Mouse (Mus musculus): ENCODE measurements at regions not wholly inside any gene's neighbourhood (a gene's known extent, or its start where the extent isn't known, plus 50 kb on each side); places are given as distances from the start of the nearest gene placed in this dataset.

DNA sequence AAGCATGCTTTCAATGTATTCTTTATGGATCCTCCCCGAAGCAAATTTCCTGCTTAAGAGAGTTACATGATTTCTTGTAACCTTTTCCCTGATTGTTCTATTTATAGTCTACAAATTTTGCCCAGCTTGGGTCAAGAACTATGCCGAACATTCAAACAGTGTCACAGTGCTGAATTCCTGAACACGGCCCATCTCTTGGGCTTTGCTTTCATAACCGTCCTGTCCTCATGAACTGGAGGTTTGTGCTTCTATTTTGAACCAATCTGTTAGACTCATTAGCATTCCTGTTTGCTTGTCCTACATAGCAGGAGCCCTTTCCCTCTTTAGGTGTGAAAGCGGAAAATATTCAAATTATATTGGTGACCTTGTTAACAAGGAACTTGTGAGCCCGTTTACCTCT lies 181.2 kb downstream of the Klf6 start:
- no peak for DNase-seq
- intact Hi-C loops (cut with DNase I), result no loop called here

DNA sequence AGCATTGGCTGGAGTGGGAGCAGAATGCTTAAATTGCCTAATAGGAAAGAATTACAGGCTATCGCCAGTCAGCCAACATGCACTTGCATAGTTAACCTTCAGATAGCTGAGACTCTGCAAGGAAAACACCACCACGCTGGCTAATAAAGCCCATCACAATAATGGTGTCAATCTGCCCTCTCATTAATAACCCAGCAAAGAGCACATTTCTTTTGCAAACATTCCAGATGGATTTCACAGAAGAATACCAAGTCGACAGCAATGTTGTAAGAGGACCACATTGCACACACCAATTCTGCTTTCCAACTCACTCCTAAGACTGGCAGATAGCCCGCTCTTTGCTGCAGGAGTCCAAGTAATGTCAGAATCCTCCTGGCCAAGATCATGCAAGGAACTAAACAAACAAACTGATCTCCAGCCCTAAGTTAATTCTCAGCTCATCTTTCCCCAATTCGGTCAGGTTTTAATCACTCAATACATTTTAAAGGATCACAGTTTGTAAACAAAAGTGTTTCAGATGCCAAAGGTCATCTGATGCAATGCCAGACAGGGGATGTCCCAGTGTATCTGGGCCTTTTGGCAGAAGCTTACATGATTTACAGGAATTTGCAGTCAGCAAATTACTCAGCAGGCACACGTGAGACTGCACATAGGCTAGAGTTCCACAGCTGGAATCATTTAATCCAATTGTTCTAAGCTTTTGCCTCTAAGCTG lies 198.4 kb downstream of the Klf6 start:
- intact Hi-C loops (cut with DNase I), result no loop called here
- DNase-seq, result peak; percentile 48

DNA sequence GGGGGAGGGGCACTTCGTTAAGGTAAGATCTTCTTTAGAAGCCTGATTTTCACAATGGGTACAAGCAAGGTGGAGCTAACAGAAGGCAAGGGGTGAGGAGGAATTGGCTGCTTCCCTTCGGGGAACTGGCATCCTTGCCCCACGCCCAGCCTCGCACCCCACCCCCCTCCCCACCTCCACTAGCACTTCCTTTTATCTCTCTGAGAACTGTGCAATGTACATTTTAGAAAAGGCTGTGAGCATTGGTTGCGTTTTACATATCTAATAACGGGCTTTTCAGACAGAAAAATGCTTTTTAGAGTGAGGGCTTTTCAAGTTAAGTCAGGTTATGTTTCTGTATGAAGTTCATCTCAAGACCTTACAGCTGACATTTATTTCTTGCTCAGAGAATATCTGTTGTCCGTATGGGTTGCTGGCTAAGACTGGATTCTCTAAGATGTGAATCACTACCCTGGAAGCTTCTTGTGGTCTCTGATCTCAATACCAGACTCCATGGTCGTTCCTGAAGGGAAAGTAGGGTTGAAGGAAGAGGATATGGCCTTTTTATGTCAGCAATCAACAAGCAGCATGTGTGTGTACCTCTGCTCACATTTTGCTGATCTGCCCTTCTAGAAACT lies 199.1 kb downstream of the Klf6 start:
- intact Hi-C loops (cut with DNase I), result no loop called here
- no peak for DNase-seq

DNA sequence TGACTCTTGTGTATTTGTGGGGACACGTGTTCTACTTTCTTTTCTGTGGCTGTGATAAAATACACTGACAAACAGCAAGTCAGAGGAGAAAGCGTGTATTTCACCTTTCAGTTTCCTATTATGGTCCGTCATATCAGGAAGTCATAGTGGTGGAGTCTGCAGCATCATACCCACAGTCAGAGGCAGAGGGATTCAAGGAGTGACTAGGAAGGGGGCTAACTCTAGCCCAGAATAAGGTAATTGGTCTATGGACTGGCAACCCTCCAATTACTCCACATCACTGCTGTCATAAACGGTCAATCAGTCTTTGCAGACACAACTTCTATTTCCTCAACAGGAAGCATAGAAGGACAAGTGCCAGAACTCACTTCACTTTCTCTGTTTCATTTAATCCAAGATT lies 201.0 kb downstream of the Klf6 start:
- DNase-seq, result no peak
- intact Hi-C loops (cut with DNase I), result no loop called here

DNA sequence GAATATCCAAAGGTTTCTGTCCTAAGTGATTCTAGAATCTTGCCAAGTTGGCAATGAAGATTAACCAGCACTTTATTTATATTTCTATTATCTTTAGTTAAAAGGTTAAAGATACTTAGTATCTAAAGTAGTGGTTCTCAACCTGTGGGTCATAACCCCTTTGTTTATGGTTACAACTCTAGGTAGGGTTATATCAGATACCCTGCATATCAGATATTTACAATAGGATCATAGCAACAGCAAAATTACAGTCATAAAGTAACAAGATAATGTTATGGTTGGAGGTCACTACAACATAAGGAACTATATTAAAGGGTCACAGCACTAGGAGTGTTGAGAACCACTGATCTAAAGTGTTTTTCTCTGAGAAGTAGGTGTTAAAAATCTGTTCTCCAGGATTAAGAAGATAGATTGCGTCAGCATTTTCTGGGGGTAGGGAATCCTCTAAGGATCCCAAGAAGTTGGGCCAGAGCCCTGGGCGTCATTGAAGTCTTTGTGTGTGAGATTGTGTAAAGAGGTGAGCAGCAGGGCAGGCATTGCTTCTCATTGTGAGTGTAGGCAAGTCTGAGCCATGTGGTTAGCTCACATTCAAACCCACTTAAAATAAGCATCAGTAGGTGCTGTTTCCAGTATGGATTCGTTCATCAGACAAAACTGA lies 201.6 kb downstream of the Klf6 start:
- DNase-seq, result no peak
- intact Hi-C loops (cut with DNase I), result no loop called here

DNA sequence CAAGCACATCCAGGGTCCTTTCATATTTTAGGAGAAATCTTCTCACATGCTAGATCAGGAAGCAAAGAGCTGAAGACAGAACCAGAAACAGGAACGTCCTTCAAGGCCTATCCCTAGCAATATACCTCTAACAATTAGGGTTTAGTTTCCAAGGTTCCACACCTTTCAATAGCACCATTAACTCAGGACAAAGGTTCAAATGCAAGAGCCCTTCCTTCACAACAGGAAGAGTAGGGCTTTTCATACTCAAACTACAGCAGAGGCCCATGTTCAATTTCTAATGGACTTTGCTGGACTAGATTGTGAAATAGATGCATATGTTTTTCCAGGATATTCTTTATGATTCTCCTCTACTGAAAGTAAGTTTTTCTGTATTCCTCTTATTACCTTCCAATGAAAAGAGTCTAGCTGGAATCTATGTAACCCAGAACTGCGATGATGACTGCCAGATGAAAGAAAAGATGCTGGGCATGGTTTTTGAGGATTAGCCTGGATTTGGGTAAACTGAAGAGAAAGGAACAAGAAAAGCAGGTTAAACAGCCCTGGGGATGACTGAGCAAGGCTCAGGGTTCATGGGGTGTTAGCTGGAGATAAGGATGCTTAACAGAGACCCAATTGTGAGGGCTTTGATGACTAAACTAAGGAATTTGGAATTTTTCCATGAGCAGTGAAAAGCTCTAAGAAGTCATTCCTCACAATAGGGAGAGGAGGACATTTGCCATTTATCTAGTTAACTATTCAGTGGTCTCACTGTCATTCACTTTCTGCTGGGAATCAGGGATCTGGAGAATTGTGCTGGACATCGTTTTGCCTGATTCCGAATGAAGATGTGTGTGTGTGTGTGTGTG lies 215.9 kb downstream of the Klf6 start:
- DNase-seq, result no peak
- intact Hi-C loops (cut with DNase I), result no loop called here

DNA sequence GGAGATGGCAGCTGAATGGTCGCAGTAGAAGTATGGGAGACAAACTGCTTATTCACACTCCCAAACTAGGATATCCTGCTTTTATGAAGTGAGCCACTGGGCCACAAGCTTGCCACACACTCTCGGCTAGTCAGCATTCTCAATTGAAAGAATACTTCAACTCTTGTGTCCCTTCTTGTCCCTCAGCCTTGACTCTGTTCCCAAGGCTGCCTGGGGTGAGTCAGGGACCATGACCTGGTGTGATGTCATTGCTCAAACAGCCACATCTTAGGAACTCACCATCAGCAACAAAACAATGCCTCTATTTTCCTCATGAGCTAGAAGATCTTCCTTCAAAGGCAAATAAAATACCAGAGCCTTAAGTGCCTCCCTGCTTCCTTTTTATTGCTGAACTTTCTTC lies 224.6 kb downstream of the Klf6 start:
- intact Hi-C loops (cut with DNase I), result no loop called here
- DNase-seq, result no peak

DNA sequence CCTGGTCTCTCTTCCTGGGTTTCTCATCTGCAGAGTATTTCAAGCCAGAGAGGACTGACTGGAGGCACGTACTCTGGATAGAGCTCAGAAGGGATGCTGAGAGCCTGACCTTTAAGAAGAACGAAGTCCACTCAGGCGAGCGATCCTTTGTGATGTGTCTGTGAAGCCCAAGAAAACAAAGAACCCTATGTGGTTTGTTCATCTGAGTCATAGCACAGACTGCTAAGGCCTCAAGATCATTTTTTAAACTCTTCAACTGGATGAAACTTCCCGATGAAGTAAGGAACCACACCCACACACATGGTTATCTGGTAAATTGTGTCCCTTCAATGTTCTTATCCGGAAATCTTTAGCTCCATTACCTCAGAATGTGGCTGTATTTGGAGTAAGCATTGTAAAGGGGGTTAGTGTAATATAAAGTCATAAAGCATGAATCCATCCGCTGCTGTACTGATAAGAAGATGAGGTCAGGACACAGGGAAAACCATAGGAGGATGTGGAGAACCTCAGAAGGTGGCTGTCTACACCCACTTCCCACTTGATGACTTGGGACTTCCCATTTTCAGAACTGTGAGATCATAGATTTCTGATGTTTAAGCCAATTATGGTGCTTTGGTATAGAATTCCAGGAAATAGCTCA lies 247.9 kb downstream of the Klf6 start:
- intact Hi-C loops (cut with DNase I), result no loop called here
- DNase-seq, result no peak

GRCm38 (mm10) chr13:6119703-6120102 lies 258.4 kb downstream of the Klf6 start:
- no peak for DNase-seq
- intact Hi-C loops (cut with DNase I), result no loop called here

GRCm38 (mm10) chr13:6127311-6127710 lies 266.0 kb downstream of the Klf6 start:
- DNase-seq, result no peak
- intact Hi-C loops (cut with DNase I), result no loop called here

DNA sequence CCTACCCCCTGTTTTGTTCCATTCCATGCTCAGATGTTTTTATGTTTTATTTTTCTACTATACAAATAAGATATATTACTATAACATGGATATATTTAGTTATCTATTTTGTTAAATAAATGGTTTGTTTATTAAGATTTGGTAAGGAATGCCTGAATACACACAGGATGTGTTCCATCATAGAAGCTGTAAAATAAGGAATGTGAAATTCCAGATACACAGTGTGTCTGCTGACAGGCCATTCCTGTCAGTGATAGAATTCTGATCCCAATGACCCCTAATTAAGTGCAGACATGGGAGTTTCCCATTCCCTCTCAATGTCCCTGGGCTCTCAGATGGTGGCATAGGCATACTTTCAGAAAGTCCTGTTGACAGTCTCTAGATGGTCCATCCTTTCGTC lies 267.6 kb downstream of the Klf6 start:
- intact Hi-C loops (cut with DNase I), result no loop called here
- no peak for DNase-seq

DNA sequence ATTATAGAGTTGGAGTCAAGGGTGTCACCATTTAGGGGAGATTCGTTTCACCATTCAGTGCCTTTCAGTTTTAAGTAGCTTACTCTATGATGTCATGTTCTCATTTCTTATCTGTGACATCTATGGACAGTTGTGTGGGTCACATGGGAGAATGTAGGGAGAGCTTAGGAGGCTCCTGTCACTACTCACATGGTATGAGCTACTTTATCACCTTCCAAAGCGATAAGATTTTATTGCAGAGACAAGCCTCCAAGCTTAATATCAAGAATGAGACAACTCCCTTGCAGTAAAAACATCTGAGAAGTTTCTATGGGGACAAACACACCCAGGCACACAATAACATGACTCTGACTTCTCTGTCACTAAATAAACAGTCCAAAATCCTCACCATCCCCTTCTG lies 270.1 kb downstream of the Klf6 start:
- intact Hi-C loops (cut with DNase I), result no loop called here
- DNase-seq, result no peak

DNA sequence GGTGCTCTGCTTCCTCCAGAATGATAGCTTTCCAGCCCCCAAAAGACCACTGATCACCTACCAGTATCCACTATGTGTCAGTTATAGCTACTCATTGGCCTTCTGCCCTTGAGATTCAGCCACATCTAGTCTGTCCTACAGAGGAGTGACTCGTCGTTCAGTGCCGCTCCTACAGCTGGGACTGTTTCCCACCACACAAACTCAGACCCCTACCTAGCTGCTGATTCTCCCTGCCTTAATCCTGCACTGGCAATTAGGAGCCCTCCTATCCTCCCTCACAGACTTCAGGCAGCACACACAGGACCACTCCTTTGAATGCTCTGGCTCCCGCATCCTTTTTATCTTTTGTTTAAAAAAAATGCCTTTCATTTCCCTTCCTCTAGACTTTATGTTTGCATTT lies 275.9 kb downstream of the Klf6 start:
- intact Hi-C loops (cut with DNase I), result no loop called here
- DNase-seq, result no peak

GRCm38 (mm10) chr13:6142771-6143170 lies 281.5 kb downstream of the Klf6 start:
- DNase-seq, result no peak
- intact Hi-C loops (cut with DNase I), result no loop called here

DNA sequence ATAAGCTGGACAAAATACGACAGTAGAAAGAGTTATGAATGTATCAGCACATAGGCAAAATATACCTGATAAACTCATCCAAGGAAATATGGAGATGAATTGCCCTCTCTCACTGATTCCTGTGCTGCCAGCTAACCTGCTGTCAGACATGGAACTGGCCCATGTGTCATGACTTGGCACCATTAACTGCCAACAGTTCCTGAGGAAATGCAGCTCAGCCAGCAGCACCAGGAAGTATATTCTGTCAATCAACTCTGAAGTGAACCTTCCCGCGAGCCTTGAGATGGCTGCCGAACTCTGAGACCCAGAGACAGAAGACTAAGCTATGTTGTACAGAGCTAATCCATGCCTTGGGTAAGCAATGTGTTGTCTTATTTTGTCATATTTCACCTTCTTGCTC lies 292.4 kb downstream of the Klf6 start:
- intact Hi-C loops (cut with DNase I), result no loop called here
- no peak for DNase-seq

DNA sequence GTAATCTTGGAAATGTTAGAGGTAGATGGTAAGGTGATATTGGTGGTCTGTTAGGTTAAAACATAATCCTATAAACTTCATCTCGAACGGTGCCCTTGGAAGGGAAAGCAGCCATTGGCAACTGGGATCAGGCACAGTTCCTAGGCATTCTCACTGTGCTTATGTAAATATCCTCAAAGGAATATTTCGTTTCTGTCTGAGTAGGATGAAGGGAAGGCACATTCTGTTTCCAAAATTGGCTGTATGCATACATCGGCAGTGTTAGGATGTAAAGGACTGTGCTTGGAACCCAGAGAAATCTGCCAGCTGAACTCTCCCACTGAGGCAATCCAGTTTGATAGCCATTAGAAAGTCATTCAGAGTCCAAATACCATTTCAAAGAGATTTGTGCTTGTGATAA lies 294.9 kb downstream of the Klf6 start:
- DNase-seq, result no peak
- intact Hi-C loops (cut with DNase I), result no loop called here

- DNase-seq, result no peak
- intact Hi-C loops (cut with DNase I), result no loop called here
Observed at GRCm38 (mm10) chr13:6157029-6157428, 295.7 kb downstream of the Klf6 start.

- intact Hi-C loops (cut with DNase I), result no loop called here
- no peak for DNase-seq
Observed at GRCm38 (mm10) chr13:6157946-6158345, 296.7 kb downstream of the Klf6 start.

DNA sequence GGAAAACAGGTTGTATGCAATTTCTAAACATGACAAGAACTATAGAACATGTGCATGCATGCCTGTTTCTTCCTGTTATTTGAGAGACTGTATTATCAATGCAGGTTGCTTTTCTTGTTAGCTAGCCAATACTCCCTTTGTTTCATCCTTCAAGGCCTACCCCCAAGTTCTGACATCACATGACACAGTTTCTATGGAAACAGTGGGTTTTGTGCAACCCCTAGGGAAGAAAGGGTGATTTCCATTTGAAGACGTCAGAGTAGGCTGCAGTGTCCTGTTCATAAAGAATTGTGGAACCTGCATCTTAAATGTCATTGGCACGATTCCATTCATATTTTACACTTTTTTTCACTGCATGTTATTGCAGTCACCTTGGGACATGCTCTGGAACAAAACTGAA lies 298.1 kb downstream of the Klf6 start:
- intact Hi-C loops (cut with DNase I), result no loop called here
- DNase-seq, result no peak

DNA sequence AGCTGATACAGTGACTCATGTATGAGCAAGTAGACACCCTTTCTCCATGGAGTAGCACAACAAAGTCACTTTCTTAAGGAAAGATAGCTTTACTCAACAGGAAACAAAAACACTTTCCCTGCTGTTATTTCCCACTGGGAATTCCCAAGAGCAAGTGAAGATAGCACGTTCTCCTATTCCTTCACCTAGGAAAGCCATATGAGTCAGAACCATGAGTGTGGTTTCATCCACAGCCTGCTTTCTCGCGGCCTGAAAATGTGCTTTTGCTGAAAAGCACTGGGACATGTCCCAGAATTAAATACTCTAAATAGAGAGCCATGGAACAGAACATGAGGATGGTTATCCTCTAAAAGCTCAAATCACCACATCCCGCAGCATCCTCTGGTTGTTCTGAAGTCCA lies 304.6 kb downstream of the Klf6 start:
- intact Hi-C loops (cut with DNase I), result no loop called here
- DNase-seq, result no peak

Data from heart, postnatal 14 days (tissue).